Mouse (Mus musculus): ENCODE results near the gene Sphk1.

GRCm38 (mm10) chr11:116550748-116551147 lies 20.0 kb downstream of the Sphk1 start:
- TF ChIP-seq CTCF (IDR thresholded peaks at IDR 0.05; ENCODE audit: low read depth) (no peak), EP300 (IDR thresholded peaks at IDR 0.05; ENCODE audit: low read depth) (no peak)
